Mouse (Mus musculus): ENCODE data around the gene Parvb. TPM values are rescaled to one million over a fixed set of nuclear protein-coding genes. Genes with fewer than 3 reads are reported as not detected.

The Parvb gene
- total RNA-seq (2023): 1.7 TPM

GRCm38 (mm10) chr15:84231721-84232561, at the start of gene Parvb:
Gene Parvb, plus strand, starts transcription at chr15:84232043.

DNA sequence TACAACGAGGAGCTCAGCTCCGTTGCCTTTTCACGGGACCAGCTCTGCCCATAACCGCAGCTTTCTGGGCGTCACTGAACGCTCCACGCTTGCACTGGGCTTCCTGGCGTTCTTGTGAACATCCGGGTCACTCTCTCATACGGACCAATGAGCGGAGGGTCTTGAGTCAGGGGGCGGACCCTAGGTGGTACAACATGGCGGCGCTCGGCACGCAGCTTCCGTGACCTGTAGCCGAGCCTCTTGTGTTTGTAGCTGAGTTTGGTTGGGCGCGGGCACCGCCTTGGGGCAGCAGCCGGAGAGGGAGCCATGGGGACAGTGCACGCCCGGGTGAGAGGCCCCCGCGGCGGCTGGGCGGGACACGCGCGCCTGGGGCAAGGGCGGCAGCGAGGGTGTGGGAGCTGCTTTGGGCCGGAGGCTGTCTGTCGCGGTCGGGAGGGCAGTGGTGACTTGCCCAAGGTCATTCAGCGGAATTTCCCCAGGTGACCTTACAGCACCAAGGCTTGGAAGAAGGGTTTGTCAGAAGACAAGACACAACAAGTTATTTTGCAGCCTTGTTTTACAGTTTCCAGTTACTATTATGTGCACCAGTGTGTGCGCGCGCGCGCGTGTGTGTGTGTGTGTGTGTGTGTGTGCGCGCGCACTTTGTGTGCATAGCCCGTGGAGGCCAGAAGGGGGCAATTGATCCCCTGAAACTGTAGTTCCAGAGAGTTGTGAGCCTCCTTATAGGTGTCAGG, 39.6 kb upstream of the Parvb start, which contains the start of gene Samm50:
TSS of gene Samm50 (plus strand) at position 184 of the 734 bp plus-strand sequence.

DNA sequence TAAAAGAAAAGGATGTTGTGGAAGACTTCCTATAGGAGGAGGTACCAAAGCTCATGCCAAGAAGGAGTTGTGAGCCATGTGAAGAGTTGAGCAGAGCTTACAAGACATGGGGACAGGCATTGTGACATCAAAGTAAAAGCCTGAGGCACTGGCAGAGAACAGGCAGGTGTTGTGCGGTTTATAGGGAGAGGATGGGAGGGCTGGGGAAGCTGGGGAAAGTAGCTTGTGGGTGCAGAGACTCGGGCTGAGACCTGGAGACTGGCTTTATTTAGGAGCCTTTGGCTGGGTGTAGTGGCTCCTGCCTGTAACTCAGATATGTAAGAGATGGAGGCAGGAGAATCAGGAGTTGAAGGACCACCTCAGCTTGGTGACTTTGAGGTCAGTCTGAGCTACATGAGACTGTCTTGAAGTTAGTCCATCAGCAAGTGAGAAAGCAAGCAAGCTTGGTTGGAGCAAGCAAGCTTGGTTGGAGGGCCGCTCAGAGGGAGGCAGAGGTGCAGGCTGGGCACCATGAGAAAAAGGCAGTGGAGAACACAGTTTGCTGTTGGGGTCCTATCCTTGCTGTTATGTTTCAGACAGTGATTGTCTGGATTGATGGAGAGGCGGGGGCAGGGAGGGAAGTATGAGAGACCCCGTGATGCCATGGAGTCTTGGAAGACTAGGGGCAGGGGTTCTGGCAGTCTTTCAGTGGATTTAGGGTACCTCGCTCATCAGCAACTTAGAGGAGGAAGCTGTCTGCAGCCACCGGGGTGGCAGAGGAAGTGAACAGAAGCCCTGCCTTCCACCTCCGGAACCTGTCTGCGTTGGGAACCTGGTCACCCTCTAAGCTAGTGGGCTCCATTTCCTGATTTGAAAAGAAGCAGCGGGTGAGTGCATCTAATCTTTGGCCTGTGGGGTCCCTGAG, 92.4 kb downstream of the Parvb start, which contains the start of gene Parvg:
TSS of gene Parvg (plus strand) at position 61 of the 904 bp plus-strand sequence.

Other genes with a start within 250 kb of the Parvb start
- gene Efcab6, start 166.7 kb upstream of the Parvb start, total RNA-seq (2023): not detected
- not detected for gene Sult4a1, start 126.3 kb upstream of the Parvb start, total RNA-seq (2023)
- gene Pnpla5, start 108.9 kb upstream of the Parvb start, total RNA-seq (2023): not detected
- gene Pnpla3, start 64.2 kb upstream of the Parvb start, total RNA-seq (2023): not detected
- 90.3 TPM for gene Samm50, start 39.8 kb upstream of the Parvb start, total RNA-seq (2023)
- 78.6 TPM for gene Parvg, start 92.0 kb downstream of the Parvb start, total RNA-seq (2023)
- gene Shisal1, start 215.1 kb downstream of the Parvb start, total RNA-seq (2023): not detected